Mouse (Mus musculus) spleen, postnatal 36 days (tissue): ENCODE data around the gene Abi3.
A peak's percentile ranks its signal among the peaks of the same experiment; 100 is the strongest.
"Not testable (repeated sequence)": the region's sequence is repeated elsewhere in the genome, so short reads cannot be mapped to it uniquely, and the experiment has no call there.

Experiments used
- DNase-seq, 2 experiments: peaks; one replicate each; pipeline ENCODE4 v3.0.0; 2022; ENCODE audit warnings: low spot score in 2 of 2, mixed read lengths in 1 of 2

The Abi3 gene

GRCm38 (mm10) chr11:95842074-95842681 lies at the start of gene Abi3:
TSS of gene Abi3 (minus strand) at chr11:95842476.
- DNase-seq: peak; percentile 88 to 89

- DNase-seq: no peak
Observed at GRCm38 (mm10) chr11:95890462-95891051, 48.3 kb upstream of the Abi3 start.

- not testable (repeated sequence) for DNase-seq
Observed at GRCm38 (mm10) chr11:95879861-95880260, 37.6 kb upstream of the Abi3 start.

- peak; percentile 21 to 53 for DNase-seq
Observed at GRCm38 (mm10) chr11:95876296-95876695, 34.0 kb upstream of the Abi3 start.

GRCm38 (mm10) chr11:95875804-95876203 lies 33.5 kb upstream of the Abi3 start:
- DNase-seq: no peak

- peak; percentile 55 to 56 for DNase-seq
Observed at GRCm38 (mm10) chr11:95869918-95870470, 27.7 kb upstream of the Abi3 start.

- no peak for DNase-seq
Observed at GRCm38 (mm10) chr11:95869442-95869841, 27.2 kb upstream of the Abi3 start.

- DNase-seq: no peak
Observed at GRCm38 (mm10) chr11:95861397-95861796, 19.1 kb upstream of the Abi3 start.

GRCm38 (mm10) chr11:95860071-95860490 lies 17.8 kb upstream of the Abi3 start:
- peak; percentile 27 to 37 for DNase-seq

GRCm38 (mm10) chr11:95859468-95859855 lies 17.2 kb upstream of the Abi3 start:
- DNase-seq: peak; percentile 63

- peak; percentile 97 to 98 for DNase-seq
Observed at GRCm38 (mm10) chr11:95858528-95859467, 16.5 kb upstream of the Abi3 start.

- no peak for DNase-seq
Observed at GRCm38 (mm10) chr11:95857716-95858527, 15.6 kb upstream of the Abi3 start.

GRCm38 (mm10) chr11:95857306-95857705 lies 15.0 kb upstream of the Abi3 start:
- DNase-seq: no peak

- DNase-seq: peak; percentile 61
Observed at GRCm38 (mm10) chr11:95853684-95854083, 11.4 kb upstream of the Abi3 start.

- no peak for DNase-seq
Observed at GRCm38 (mm10) chr11:95850898-95851297, 8.6 kb upstream of the Abi3 start.

- DNase-seq: no peak
Observed at GRCm38 (mm10) chr11:95844935-95845334, 2.7 kb upstream of the Abi3 start.

- no peak for DNase-seq
Observed at GRCm38 (mm10) chr11:95843421-95843950, 1.2 kb upstream of the Abi3 start.

- DNase-seq: no peak
Observed at GRCm38 (mm10) chr11:95842953-95843352, 677 bp upstream of the Abi3 start.

- DNase-seq: no peak
Observed at GRCm38 (mm10) chr11:95841498-95841830, 812 bp downstream of the Abi3 start.

- no peak for DNase-seq
Observed at GRCm38 (mm10) chr11:95840694-95841497, 1.4 kb downstream of the Abi3 start.
